Mouse (Mus musculus): ENCODE data around the gene Eif4g3. TPM values are rescaled to one million over a fixed set of nuclear protein-coding genes. Genes with fewer than 3 reads are reported as not detected.

The Eif4g3 gene
- polyA plus RNA-seq, 1 experiment from 2014 or later = 41.9 TPM

DNA sequence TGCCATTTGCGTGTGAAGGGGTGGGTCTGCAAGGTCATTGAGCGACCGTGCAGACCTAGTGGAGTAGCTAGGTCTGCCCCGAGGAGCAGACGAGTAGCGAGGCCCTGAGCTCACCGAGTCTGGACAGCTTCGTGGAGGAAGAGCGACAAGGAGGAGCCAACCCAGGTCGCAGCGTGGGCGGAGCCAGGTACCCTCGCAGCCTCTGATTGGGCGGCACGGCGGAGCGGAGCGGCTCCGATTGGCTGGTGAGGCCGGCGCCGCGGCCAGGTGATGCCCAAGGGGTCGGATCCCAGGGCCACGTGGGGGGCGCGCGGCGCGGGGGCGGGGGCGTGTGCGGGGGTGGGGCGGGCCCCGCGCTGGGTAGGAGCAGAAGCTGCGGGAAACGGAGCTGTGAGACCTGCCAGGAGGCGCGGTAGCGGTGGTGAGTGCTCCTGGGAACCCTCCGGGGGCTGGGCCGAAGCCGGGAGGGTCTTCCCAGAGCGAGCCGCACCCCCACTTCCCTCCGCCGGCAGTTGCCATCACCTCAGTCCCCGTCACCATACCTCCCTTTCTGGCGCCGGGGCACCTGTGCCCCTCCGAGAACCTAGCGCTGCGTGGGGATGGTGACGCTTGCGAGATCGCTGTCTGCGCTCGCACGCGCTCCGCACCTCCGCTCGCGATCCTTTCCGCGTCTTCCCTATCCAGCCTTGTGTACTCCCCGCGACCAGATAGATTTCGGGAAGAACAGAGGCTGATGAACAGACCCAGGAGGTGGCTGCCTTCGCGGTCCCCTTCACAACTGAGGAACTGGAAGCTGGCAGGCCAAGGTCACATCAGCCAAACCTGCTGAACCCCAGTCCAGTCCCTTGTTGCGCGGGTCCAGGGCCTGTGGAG is 257.5 kb downstream of the Eif4g3 start, which contains the start of the genes Sh2d5 and Kif17:
Sh2d5 (plus strand) TSS at position 316 of the 873 bp plus-strand sequence.
Kif17 (plus strand) TSS at position 348 of the 873 bp plus-strand sequence.
- Histone ChIP-seq H3K9me3 (no peaks in the 10 kb centered on the region), H3K27me3 (replicated peaks; ENCODE audit: low read depth, poor library complexity, severe bottlenecking) (peaks cover 81% of the 10 kb centered on the region), H3K4me1 (peaks cover 40% of the 10 kb centered on the region), H3K4me3 (peak within 1 kb of the TSS; percentile 74), H3K36me3 (replicated peaks) (peaks cover 27% of the 10 kb centered on the region), H3K27ac (replicated peaks) (peak within 1 kb of the TSS; percentile 46; the same call in 1 of the 2 replicates)
- peak; percentile 93 for DNase-seq (ENCODE audit: low spot score)
- WGBS = under 1% methylated on average over 74 of the region's 74 CpGs

DNA sequence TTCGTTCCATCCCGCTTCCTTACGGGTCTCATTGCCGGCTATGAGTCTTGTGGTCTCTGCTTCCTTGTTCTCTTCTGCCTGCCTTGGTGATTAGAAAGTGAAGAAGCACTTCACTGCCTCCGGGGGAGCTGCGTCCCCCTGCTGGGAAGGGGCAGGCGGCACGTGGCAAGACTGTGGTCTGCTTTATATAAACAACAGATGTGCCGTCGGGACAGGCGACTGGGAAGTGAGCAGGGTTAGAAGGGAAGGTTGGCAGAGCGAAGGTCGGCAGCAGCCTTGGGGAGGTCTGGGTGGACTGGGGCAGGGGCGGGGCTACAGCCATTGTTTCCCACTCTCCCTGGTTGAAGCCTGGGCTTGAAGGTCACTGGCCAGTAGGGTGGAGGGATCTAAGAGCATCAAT is 259.0 kb downstream of the Eif4g3 start:
- Histone ChIP-seq H3K4me3 (peak overlapping the region; percentile 74), H3K36me3 (replicated peaks) (peaks cover 12% of the 10 kb centered on the region), H3K27me3 (replicated peaks; ENCODE audit: low read depth, poor library complexity, severe bottlenecking) (peaks cover 96% of the 10 kb centered on the region), H3K4me1 (peaks cover 43% of the 10 kb centered on the region), H3K9me3 (no peaks in the 10 kb centered on the region), H3K27ac (replicated peaks) (peak overlapping the region; percentile 66)
- peak; percentile 84 for DNase-seq (ENCODE audit: low spot score)
- under 1% methylated on average over 14 of the region's 14 CpGs for WGBS

DNA sequence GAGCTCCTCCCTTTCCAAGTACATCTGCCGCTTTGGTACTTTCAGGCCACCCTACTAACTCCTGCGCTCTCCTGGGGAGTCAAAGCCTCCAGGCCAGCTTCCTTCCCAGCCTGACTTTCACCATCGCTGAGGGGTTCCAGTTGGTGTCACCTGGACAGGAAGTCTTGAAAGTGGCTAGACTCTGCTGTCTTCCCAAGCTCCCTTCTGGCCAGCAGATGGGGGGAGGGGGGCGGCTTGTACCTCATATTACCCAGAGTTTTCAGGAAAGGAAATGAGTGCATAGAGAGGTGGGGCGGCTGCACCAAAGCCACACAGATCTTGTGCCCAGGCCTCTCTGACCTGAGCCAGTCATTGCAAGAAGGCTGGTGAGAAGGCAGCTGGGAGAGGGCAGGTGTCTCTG is 259.4 kb downstream of the Eif4g3 start:
- Histone ChIP-seq H3K27me3 (replicated peaks; ENCODE audit: low read depth, poor library complexity, severe bottlenecking) (peaks cover 98% of the 10 kb centered on the region), H3K4me3 (peak overlapping the region; percentile 74), H3K9me3 (no peaks in the 10 kb centered on the region), H3K27ac (replicated peaks) (peak overlapping the region; percentile 66), H3K4me1 (peaks cover 46% of the 10 kb centered on the region), H3K36me3 (replicated peaks) (peaks cover 8% of the 10 kb centered on the region)
- peak; percentile 55 for DNase-seq (ENCODE audit: low spot score)
- 8% methylated on average over 5 of the region's 5 CpGs for WGBS

DNA sequence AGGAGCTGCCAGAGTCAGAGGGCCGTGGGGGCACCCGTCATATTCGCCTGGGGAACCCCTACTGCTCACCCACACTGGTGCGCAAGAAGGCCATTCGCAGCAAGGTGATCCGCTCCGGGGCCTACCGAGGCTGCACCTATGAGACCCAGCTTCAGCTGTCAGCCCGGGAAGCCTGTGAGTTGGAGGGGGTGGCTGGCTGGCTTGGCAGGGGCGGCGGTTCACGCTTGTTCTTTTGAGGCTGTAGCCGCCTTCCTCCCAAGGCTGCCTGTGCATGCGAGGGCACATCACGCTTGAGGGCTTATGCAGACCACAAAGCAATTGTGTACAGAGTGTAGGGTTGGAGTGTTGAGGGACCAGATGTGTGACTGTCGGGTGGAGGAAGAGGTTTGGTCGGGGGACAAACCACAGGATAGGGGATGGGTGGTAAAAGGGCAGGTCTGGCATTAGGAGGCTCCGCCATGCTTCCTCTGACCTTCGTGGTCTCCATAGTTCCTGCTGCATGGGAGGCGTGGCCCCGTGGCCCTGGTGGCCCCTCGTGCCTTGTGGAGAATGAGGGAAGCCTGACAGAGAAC is 264.4 kb downstream of the Eif4g3 start:
- Histone ChIP-seq H3K4me3 (no peak overlapping the region), H3K4me1 (peaks cover 25% of the 10 kb centered on the region), H3K27ac (replicated peaks) (no peak overlapping the region), H3K27me3 (replicated peaks; ENCODE audit: low read depth, poor library complexity, severe bottlenecking) (peaks cover 87% of the 10 kb centered on the region), H3K9me3 (no peaks in the 10 kb centered on the region), H3K36me3 (replicated peaks) (no peaks in the 10 kb centered on the region; the same call in 1 of the 2 replicates)
- no peak for DNase-seq (ENCODE audit: low spot score)
- WGBS = 82% methylated on average over 22 of the region's 22 CpGs

Small RNA genes lying within 50 kb of the gene (microRNA-seq; reads per million reads assigned to microRNA genes)
- gene Mir6399 = 8.5 reads per million, percentile 20 among the genes with 10 or more reads in this experiment

Other genes with a start within 250 kb of the Eif4g3 start
- gene Alpl, start 196.6 kb upstream of the Eif4g3 start, polyA plus RNA-seq (2016; fragmentation: Nextera tagmentation; extraction: Ambion mirVana) = 12.9 and 18.7 TPM in 2 replicates
- gene Ece1, start 130.8 kb upstream of the Eif4g3 start, polyA plus RNA-seq (2016; fragmentation: Nextera tagmentation; extraction: Ambion mirVana) = 46.6 and 54.5 TPM in 2 replicates
- gene Hp1bp3, start 223.3 kb downstream of the Eif4g3 start, polyA plus RNA-seq (2016; fragmentation: Nextera tagmentation; extraction: Ambion mirVana) = 160 and 177 TPM in 2 replicates

All from embryonic facial prominence, embryonic 10.5 days (tissue).